Mouse (Mus musculus): Measurements from ENCODE around the gene Oas1g. TPM values are rescaled to one million over a fixed set of nuclear protein-coding genes. Genes with fewer than 3 reads are reported as not detected.

The Oas1g gene
- polyA plus RNA-seq, 1 experiment from 2014 or later: not detected

DNA sequence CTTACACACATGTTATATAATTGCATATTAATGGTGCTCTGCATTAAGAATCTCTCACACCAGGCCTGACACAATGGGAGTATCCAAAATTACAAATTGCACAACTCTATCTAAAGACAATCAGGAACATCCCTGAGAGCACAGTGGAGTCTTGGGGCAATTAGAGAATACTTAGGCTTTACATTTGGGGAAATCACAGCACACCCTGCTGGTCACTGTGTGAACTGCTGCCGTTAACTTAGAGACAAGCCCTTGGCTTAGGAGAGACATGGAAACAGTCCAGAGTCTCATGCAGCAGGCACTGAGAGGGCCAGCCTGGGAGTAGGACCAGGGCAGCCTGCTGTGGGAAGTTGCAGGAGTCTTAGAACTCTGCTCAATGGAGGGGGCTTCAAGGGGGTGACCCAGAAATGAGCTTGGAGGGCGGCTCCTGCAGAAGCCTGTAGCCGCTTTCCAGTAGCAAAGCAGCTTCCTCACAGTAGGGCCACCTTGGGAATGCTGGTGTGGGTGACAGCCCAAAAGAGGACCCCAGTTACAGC, 37.7 kb downstream of the Oas1g start:
- Histone ChIP-seq H3K9ac (ENCODE audit: low read length) (no peak overlapping the region), H3K4me3 (ENCODE audit: low read depth, low read length) (no peak overlapping the region), H3K4me2 (ENCODE audit: low read depth) (no peak overlapping the region), H3K4me1 (ENCODE audit: control insufficient read depth, insufficient read depth, low read length) (no peaks in the 10 kb centered on the region), H3K9me3 (ENCODE audit: control insufficient read depth, low read length) (0 out of 2 replicates have a peak, but pooled peaks cover 4% of the 10 kb centered on the region), H3K27me3 (ENCODE audit: control insufficient read depth, insufficient read depth, low read length) (no peaks in the 10 kb centered on the region), H3K36me3 (ENCODE audit: control insufficient read depth, insufficient read depth, low read length) (no peaks in the 10 kb centered on the region), H3K27ac (ENCODE audit: low read depth, low read length) (no peak overlapping the region)
- DNase-seq (ENCODE audit: low spot score): peak; percentile 30
- WGBS: 60% methylated on average over 3 of the region's 3 CpGs
- no peak for ATAC-seq (ENCODE audit: insufficient read depth, low FRiP score, low TSS enrichment)

- no peak within 1 kb of the TSS for H3K4me3 ChIP-seq (ENCODE audit: low read depth, low read length)
- no peak within 1 kb of the TSS for H3K9ac ChIP-seq (ENCODE audit: low read length)
- ATAC-seq (ENCODE audit: insufficient read depth, low FRiP score, low TSS enrichment) (no peak), DNase-seq (ENCODE audit: low spot score) (no peak)
- H3K4me1 ChIP-seq (ENCODE audit: control insufficient read depth, insufficient read depth, low read length): no peaks in the 10 kb centered on the region
- H3K9me3 ChIP-seq (ENCODE audit: control insufficient read depth, low read length): no peaks in the 10 kb centered on the region
- H3K36me3 ChIP-seq (ENCODE audit: control insufficient read depth, insufficient read depth, low read length): no peaks in the 10 kb centered on the region
- no peaks in the 10 kb centered on the region for H3K27me3 ChIP-seq (ENCODE audit: control insufficient read depth, insufficient read depth, low read length)
- WGBS: 84% methylated on average over 4 of the region's 4 CpGs
- no peak within 1 kb of the TSS for H3K4me2 ChIP-seq (ENCODE audit: low read depth)
- no peak within 1 kb of the TSS for H3K27ac ChIP-seq (ENCODE audit: low read depth, low read length)
These were observed 40.3 kb downstream of the Oas1g start, which contains the start of gene Oas1f for GRCm38 (mm10) chr5:120847067-120847466. Gene Oas1f (plus strand): TSS chr5:120847367.

- H3K27me3 ChIP-seq (ENCODE audit: control insufficient read depth, insufficient read depth, low read length): no peaks in the 10 kb centered on the region
- no peaks in the 10 kb centered on the region for H3K36me3 ChIP-seq (ENCODE audit: control insufficient read depth, insufficient read depth, low read length)
- ATAC-seq (ENCODE audit: insufficient read depth, low FRiP score, low TSS enrichment) (no peak), DNase-seq (ENCODE audit: low spot score) (no peak)
- H3K9ac ChIP-seq (ENCODE audit: low read length): no peak overlapping the region
- no peak overlapping the region for H3K4me3 ChIP-seq (ENCODE audit: low read depth, low read length)
- H3K9me3 ChIP-seq (ENCODE audit: control insufficient read depth, low read length): no peaks in the 10 kb centered on the region
- WGBS: 91% methylated on average over 3 of the region's 3 CpGs
- H3K4me2 ChIP-seq (ENCODE audit: low read depth): no peak overlapping the region
- no peaks in the 10 kb centered on the region for H3K4me1 ChIP-seq (ENCODE audit: control insufficient read depth, insufficient read depth, low read length)
- H3K27ac ChIP-seq (ENCODE audit: low read depth, low read length): no peak overlapping the region
These were observed 42.7 kb downstream of the Oas1g start for GRCm38 (mm10) chr5:120844713-120845112.

DNA sequence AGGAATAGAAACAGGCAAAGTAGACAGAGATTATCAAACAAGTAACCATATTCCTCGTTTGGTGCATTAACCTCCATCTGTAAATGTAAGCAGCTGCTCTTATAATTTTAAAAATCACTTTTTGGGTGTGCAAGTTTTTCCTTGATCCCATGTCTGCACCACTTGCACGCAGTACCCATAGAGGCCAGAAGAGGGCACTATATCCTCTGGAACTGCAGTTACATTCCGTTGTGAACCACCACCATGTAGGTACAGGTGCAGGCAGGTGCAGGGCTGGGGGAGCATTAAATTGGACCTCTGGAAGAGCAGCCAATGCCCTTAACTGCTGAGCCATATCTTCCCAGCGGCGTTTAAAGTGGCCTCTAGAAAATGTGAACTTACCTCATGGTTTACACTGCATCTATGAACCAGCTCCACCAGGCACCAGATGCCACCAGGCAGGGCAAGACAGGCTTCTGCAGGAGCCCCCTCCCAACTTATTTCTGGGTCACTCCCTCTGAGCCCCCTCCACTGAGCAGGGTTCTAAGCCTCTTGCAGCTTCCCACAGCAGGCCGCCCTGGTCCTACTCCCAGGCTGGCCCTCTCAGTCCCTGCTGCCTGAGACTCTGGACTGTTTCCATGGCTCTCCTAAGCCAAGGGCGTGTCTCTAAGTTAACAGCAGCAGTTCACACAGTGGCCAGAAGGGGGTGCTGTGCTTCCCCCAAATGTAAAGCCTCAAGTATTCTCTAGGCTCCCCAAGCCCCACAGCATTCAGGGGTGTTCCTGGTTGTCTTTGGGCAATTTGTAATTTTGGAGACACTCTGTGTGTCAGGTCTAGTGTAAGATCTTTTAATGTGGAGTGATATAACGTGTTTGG, 50.5 kb downstream of the Oas1g start:
- Histone ChIP-seq H3K9ac (ENCODE audit: low read length) (no peak overlapping the region), H3K4me1 (ENCODE audit: control insufficient read depth, insufficient read depth, low read length) (no peaks in the 10 kb centered on the region), H3K27ac (ENCODE audit: low read depth, low read length) (no peak overlapping the region), H3K36me3 (ENCODE audit: control insufficient read depth, insufficient read depth, low read length) (no peaks in the 10 kb centered on the region), H3K9me3 (ENCODE audit: control insufficient read depth, low read length) (no peaks in the 10 kb centered on the region), H3K4me2 (ENCODE audit: low read depth) (no peak overlapping the region), H3K4me3 (ENCODE audit: low read depth, low read length) (no peak overlapping the region), H3K27me3 (ENCODE audit: control insufficient read depth, insufficient read depth, low read length) (no peaks in the 10 kb centered on the region)
- ATAC-seq (ENCODE audit: insufficient read depth, low FRiP score, low TSS enrichment) (no peak), DNase-seq (ENCODE audit: low spot score) (peak; percentile 48)
- 9% methylated on average over 8 of the region's 8 CpGs for WGBS

DNA sequence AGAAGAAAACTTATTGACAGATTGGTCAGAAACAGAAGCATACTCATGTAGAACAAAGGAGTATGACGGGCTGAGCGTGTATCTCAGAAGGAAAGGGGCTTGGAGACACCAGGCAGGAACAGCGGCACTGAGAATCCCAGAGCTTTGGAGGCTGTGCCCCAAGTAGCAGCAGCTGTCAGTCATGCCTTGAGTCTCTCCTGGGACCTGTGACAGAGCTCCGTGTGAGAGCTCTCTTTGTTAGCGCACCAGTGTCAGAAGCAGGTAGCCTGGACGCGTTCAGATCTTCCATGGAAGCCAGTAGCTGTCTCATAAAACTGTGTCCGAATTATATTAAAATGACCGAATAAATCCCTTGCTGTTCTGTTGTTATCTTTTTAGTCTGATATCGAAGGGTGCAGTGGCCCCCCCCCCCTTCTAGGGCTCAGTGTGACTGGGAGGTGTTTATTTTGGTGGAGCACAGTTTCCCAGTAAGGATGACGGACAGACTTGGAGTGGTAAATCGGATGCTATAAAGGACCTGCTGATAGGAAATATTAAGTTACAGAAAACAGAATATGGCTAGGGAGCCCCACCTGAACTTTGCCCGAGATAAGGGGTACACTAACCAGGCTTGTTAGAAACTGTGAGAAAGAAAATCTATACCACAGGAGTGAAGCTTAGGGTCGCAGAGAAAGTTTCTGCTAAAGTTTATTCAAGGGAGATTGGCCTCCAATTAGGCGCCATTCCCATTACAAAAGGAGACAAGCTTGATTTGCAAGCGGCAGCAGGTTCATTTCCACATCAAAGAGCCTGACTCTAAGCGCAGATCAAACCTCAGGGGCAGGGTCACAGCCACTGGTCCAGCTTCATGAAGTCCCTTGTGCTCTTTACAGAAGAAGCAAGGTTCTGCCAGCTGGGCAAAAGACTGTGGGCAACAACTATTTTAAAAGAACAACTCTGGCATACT, 53.8 kb downstream of the Oas1g start:
- Histone ChIP-seq H3K27me3 (ENCODE audit: control insufficient read depth, insufficient read depth, low read length) (no peaks in the 10 kb centered on the region), H3K4me2 (ENCODE audit: low read depth) (no peak overlapping the region), H3K4me3 (ENCODE audit: low read depth, low read length) (no peak overlapping the region), H3K9me3 (ENCODE audit: control insufficient read depth, low read length) (no peaks in the 10 kb centered on the region), H3K36me3 (ENCODE audit: control insufficient read depth, insufficient read depth, low read length) (no peaks in the 10 kb centered on the region), H3K27ac (ENCODE audit: low read depth, low read length) (no peak overlapping the region), H3K9ac (ENCODE audit: low read length) (no peak overlapping the region), H3K4me1 (ENCODE audit: control insufficient read depth, insufficient read depth, low read length) (no peaks in the 10 kb centered on the region)
- DNase-seq (ENCODE audit: low spot score) (no peak), ATAC-seq (ENCODE audit: insufficient read depth, low FRiP score, low TSS enrichment) (no peak)
- WGBS: 10% methylated on average over 17 of the region's 17 CpGs

GRCm38 (mm10) chr5:120831031-120831430, 56.4 kb downstream of the Oas1g start:
- Histone ChIP-seq H3K9ac (ENCODE audit: low read length) (no peak overlapping the region), H3K36me3 (ENCODE audit: control insufficient read depth, insufficient read depth, low read length) (no peaks in the 10 kb centered on the region), H3K4me3 (ENCODE audit: low read depth, low read length) (no peak overlapping the region), H3K9me3 (ENCODE audit: control insufficient read depth, low read length) (no peaks in the 10 kb centered on the region), H3K27me3 (ENCODE audit: control insufficient read depth, insufficient read depth, low read length) (no peaks in the 10 kb centered on the region), H3K4me1 (ENCODE audit: control insufficient read depth, insufficient read depth, low read length) (no peaks in the 10 kb centered on the region), H3K4me2 (ENCODE audit: low read depth) (no peak overlapping the region), H3K27ac (ENCODE audit: low read depth, low read length) (no peak overlapping the region)
- WGBS: 82% methylated on average over 4 of the region's 4 CpGs
- no peak for DNase-seq (ENCODE audit: low spot score)
- no peak for ATAC-seq (ENCODE audit: insufficient read depth, low FRiP score, low TSS enrichment)

Small RNAs within 50 kb of the gene (microRNA-seq; reads per million reads assigned to microRNA genes)
- gene Gm22907: not detected

Other genes starting within 250 kb of the Oas1g start
- gene Rasal1, start 238.8 kb downstream of the Oas1g start, polyA plus RNA-seq (2014; fragmentation: Nextera tagmentation; extraction: Ambion mirVana): 0.39 TPM in 1 of 2 replicates, not detected in the other
- gene Dtx1, start 175.7 kb downstream of the Oas1g start, polyA plus RNA-seq (2014; fragmentation: Nextera tagmentation; extraction: Ambion mirVana): 7.0 and 7.4 TPM in 2 replicates
- gene Oas2, start 137.8 kb downstream of the Oas1g start, polyA plus RNA-seq (2014; fragmentation: Nextera tagmentation; extraction: Ambion mirVana): not detected in 2 replicates
- gene Oas3, start 110.0 kb downstream of the Oas1g start, polyA plus RNA-seq (2014; fragmentation: Nextera tagmentation; extraction: Ambion mirVana): 0.08 TPM in 1 of 2 replicates, not detected in the other
- 0.18 TPM in 1 of 2 replicates, not detected in the other for gene Oas1e, start 92.1 kb downstream of the Oas1g start, polyA plus RNA-seq (2014; fragmentation: Nextera tagmentation; extraction: Ambion mirVana)
- gene Oas1c, start 75.1 kb downstream of the Oas1g start, polyA plus RNA-seq (2014; fragmentation: Nextera tagmentation; extraction: Ambion mirVana): 0.21 and 0.23 TPM in 2 replicates
- gene Oas1f, start 40.2 kb downstream of the Oas1g start, polyA plus RNA-seq (2014; fragmentation: Nextera tagmentation; extraction: Ambion mirVana): not detected in 2 replicates
- gene Oas1h, start 26.2 kb downstream of the Oas1g start, polyA plus RNA-seq (2014; fragmentation: Nextera tagmentation; extraction: Ambion mirVana): not detected in 2 replicates
- gene Oas1a, start 19.9 kb upstream of the Oas1g start, polyA plus RNA-seq (2014; fragmentation: Nextera tagmentation; extraction: Ambion mirVana): 0.70 TPM in 2 replicates
- not detected in 2 replicates for gene Oas1d, start 26.9 kb upstream of the Oas1g start, polyA plus RNA-seq (2014; fragmentation: Nextera tagmentation; extraction: Ambion mirVana)
- 0.99 and 1.5 TPM in 2 replicates for gene Rph3a, start 122.5 kb upstream of the Oas1g start, polyA plus RNA-seq (2014; fragmentation: Nextera tagmentation; extraction: Ambion mirVana)

Measured in neural tube, embryonic 11.5 days (tissue).